Mouse (Mus musculus): Measurements from ENCODE around the gene Sox12.
A peak's percentile ranks its signal among the peaks of the same experiment; 100 is the strongest.

DNA sequence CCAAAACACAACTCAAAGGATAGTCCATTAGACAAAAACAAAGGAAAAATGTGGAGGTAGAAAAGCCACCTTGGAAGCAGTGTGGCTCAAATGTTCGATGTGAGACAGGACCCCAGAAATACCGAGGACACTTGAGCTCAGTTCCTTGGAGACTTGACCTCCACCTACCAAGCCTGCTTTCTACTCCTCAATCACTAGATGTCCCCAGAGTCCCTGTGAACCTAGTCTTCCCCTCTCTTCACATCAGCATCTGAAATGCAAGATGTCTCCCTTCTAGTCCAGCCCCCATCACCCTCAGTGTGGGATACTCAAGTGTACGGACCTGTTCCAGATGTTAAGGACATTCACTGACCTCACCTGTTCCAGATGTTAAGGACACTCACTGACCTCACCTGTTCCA lies 5.1 kb downstream of the Sox12 start:
- TF ChIP-seq CTCF (IDR thresholded peaks at IDR 0.05; ENCODE audit: borderline replicate concordance, extremely low read depth, insufficient read depth, insufficient read length) (peak; percentile 76; the same call in 1 of the 2 replicates), POLR2A (IDR thresholded peaks at IDR 0.05; ENCODE audit: borderline replicate concordance, extremely low read depth, insufficient read depth, insufficient read length, poor library complexity, severe bottlenecking) (no peak)

Data from brain, embryonic 14.5 days (tissue).